Mouse (Mus musculus) intestine, postnatal 0 days (tissue): ENCODE measurements around the gene Papola. TPM values are rescaled to one million over a fixed set of nuclear protein-coding genes. Genes with fewer than 3 reads are reported as not detected.
A peak's percentile ranks its signal among the peaks of the same experiment; 100 is the strongest.

Experiments
- ATAC-seq: fragments of 200-750 bp; cut with Nextera tagmentation; 2 replicates; pipeline ENCODE4 v1.8.0; 2017; ENCODE audit warnings: mild to moderate bottlenecking, moderate TSS enrichment, moderate library complexity
- H3K27ac ChIP-seq: fragments of 300-500 bp; sonication (generic); 2 replicates; pipeline ENCODE4 v1.5.1; 2014; ENCODE audit warnings: mild to moderate bottlenecking, low read depth, low read length, moderate library complexity
- H3K27me3 ChIP-seq: fragments of 300-500 bp; sonication (generic); replicated peaks from 2 replicates; pipeline ENCODE4 v1.6.1; 2014; ENCODE audit warnings: low read length, mixed read lengths; ENCODE audit not compliant: control insufficient read depth, insufficient read depth
- H3K36me3 ChIP-seq: fragments of 300-500 bp; sonication (generic); 2 replicates; pipeline ENCODE4 v1.6.1; 2014; ENCODE audit warnings: mild to moderate bottlenecking, moderate library complexity; ENCODE audit not compliant: control insufficient read depth, insufficient read depth
- H3K4me1 ChIP-seq: fragments of 300-500 bp; sonication (generic); replicated peaks from 2 replicates; pipeline ENCODE4 v1.6.1; 2014; ENCODE audit warnings: antibody characterized with exemption, low read length, mixed read lengths; ENCODE audit not compliant: control insufficient read depth, insufficient read depth
- H3K4me2 ChIP-seq: fragments of 300-500 bp; sonication (generic); replicated peaks from 2 replicates; pipeline ENCODE4 v1.6.1; 2014; ENCODE audit warnings: low read depth, mild to moderate bottlenecking, moderate library complexity
- H3K4me3 ChIP-seq: fragments of 300-500 bp; sonication (generic); 2 replicates; pipeline ENCODE4 v1.5.1; 2014; ENCODE audit warnings: low read depth, low read length
- H3K9ac ChIP-seq: fragments of 300-500 bp; sonication (generic); 2 replicates; pipeline ENCODE4 v1.6.1; 2014; ENCODE audit warnings: mild to moderate bottlenecking, low read depth, low read length
- H3K9me3 ChIP-seq: fragments of 300-500 bp; sonication (generic); 2 replicates; pipeline ENCODE4 v1.6.1; 2016; ENCODE audit warnings: mixed run types; ENCODE audit not compliant: control insufficient read depth
- CTCF ChIP-seq: sonication (generic); IDR thresholded peaks from 2 replicates; pipeline ENCODE4 v1.5.1; 2016; ENCODE audit warnings: low read depth, mild to moderate bottlenecking, control low read depth, antibody characterized with exemption, moderate library complexity
- WGBS: fragments of 180-500 bp; shearing (Covaris S2); extraction: QIAGEN DNeasy Blood & Tissue Kit; methylation state at CpG from one replicate; pipeline ENCODE4 v1.1.7; 2014; 5-methylcytosine and 5-hydroxymethylcytosine counted together
- polyA plus RNA-seq: library from polyadenylated mRNA; unstranded; fragments of >200 nt; fragmentation: Nextera tagmentation; extraction: Ambion mirVana; gene quantifications from 2 replicates; pipeline ENCODE4 v1.2.1, GENCODE M21; 2015

Gene Papola
- polyA plus RNA-seq, 1 experiment from 2014 or later: 101 TPM

DNA sequence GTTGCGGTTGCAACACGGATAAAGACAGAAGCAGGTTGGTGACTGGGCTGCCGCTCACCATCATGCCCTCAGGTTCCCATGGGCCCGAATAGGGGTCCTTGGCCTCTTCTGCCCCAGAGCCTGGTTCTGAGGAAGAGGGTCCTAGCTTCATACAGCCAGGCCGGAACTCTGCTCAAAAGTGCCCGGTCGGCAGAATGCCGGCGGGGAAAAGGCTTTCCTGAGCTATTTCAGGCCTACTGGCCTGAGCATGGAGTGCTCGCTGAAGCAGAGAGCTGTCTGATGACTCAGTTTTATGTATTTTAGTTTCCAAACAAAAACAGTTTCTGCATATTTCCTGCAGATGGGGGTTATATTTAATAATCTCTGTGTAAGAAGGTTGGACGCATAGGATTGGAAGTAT lies 78.9 kb downstream of the Papola start:
- no peaks in the 10 kb centered on the region for H3K4me1 ChIP-seq
- TF ChIP-seq CTCF: no peak

DNA sequence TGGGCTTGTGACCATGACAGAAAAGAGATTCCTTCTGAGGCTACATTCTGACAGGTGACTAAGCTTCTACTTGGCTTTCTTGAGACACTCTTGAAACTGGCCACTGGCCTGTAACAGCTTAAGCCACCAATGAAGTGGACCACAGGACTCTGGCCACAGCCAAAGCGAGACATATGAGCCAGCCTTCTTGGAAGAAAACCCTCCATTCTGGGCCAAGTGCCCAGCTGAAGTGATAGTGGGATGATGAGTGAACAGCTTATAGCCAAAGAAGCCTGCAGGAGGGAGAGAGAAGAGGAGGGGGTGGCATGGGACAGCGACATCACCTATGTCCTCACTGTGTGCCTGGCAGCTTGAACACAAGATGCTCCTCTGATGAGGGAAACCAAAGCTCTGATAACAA lies 83.2 kb downstream of the Papola start:
- Histone ChIP-seq H3K27me3 (no peaks in the 10 kb centered on the region), H3K36me3 (no peaks in the 10 kb centered on the region), H3K4me2 (no peak overlapping the region), H3K9ac (no peak overlapping the region), H3K27ac (no peak overlapping the region), H3K9me3 (no peaks in the 10 kb centered on the region), H3K4me3 (no peak overlapping the region), H3K4me1 (no peaks in the 10 kb centered on the region)
- TF ChIP-seq CTCF: no peak
- no peak for ATAC-seq
- 87% methylated on average over 2 of the region's 2 CpGs for WGBS

More for the DNA sequence above, 78.9 kb downstream of the Papola start:
- Histone ChIP-seq H3K27me3 (no peaks in the 10 kb centered on the region), H3K36me3 (no peaks in the 10 kb centered on the region), H3K9me3 (no peaks in the 10 kb centered on the region), H3K27ac (no peak overlapping the region), H3K9ac (no peak overlapping the region), H3K4me3 (no peak overlapping the region), H3K4me2 (no peak overlapping the region)
- no peak for ATAC-seq
- 89% methylated on average over 11 of the region's 11 CpGs for WGBS

DNA sequence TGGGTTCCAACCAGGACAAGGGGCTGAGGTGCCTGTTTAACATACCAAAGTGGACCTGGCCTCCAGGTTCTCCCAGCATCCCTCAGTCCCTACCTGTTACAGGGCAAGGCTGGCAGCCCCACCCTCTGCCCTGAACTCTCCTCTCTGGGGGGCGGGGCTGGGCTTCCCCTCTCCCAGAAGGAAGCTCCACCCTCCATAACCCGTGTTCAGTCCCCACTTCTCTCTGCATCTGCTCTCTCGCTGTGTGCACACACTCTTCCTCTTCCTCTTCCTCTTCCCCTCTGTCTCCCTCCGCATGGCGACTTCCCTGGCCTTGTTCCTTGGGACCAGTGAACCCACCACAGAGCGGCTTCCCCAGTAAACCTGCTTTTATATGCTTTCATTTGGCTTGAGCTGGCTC lies 84.7 kb downstream of the Papola start:
- H3K36me3 ChIP-seq: no peaks in the 10 kb centered on the region
- no peak overlapping the region for H3K27ac ChIP-seq
- H3K4me2 ChIP-seq: peak overlapping the region; percentile 45
- 25% methylated on average over 6 of the region's 6 CpGs for WGBS
- no peaks in the 10 kb centered on the region for H3K4me1 ChIP-seq
- no peak for TF ChIP-seq CTCF
- H3K27me3 ChIP-seq: no peaks in the 10 kb centered on the region
- ATAC-seq: no peak
- no peak overlapping the region for H3K9ac ChIP-seq
- H3K9me3 ChIP-seq: no peaks in the 10 kb centered on the region
- H3K4me3 ChIP-seq: no peak overlapping the region

DNA sequence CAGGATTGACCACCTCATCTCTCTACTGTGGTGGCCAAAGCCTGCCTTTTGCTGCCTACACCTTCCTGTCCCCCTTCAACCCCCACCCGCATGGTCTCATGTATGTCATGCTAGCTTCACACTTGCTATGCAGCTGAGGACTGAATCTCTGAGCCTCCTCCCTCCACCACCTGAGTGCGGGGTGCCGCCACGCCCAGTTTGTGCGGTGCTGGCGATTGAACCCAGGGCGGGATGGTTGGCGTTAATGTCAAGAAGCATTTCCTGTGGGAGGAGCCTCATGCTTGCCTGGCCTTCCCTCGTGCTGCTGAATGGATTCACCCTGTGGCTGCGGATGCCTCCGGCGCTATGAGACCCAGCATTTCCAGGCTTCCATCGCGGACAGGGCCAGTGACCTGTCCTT lies 85.2 kb downstream of the Papola start:
- Histone ChIP-seq H3K4me1 (no peaks in the 10 kb centered on the region), H3K27ac (no peak overlapping the region), H3K27me3 (no peaks in the 10 kb centered on the region), H3K36me3 (no peaks in the 10 kb centered on the region), H3K4me3 (no peak overlapping the region), H3K4me2 (peak overlapping the region; percentile 45), H3K9me3 (no peaks in the 10 kb centered on the region), H3K9ac (no peak overlapping the region)
- WGBS: 33% methylated on average over 14 of the region's 14 CpGs
- ATAC-seq: no peak; the same call in 1 of the 2 replicates
- no peak for TF ChIP-seq CTCF

DNA sequence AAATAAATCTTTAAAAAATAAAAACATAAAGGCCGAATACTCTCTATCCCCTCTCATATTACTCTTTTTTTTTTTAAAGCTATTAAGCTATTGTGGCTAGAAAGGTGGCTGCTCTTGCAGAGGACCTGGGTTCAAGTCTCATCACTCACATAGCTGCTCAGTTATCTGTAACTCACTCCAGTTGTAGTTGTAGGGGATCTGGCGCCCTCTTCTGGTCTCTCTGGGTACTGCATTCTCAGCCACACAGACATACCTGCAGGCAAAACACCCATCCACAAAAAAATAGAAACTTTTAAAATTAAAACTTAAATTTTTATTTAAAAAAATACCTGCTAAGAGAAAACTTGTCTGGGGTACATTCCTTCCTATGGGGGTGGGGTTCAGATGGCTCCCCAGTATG lies 88.8 kb downstream of the Papola start:
- no peak overlapping the region for H3K9ac ChIP-seq
- TF ChIP-seq CTCF: peak; percentile 60
- ATAC-seq: no peak
- whole genome bisulfite sequencing: 50% methylated on average over 2 of the region's 2 CpGs
- H3K27me3 ChIP-seq: no peaks in the 10 kb centered on the region; the same call in 1 of the 2 replicates
- H3K36me3 ChIP-seq: no peaks in the 10 kb centered on the region
- no peak overlapping the region for H3K4me3 ChIP-seq
- H3K4me2 ChIP-seq: no peak overlapping the region
- H3K27ac ChIP-seq: no peak overlapping the region
- no peaks in the 10 kb centered on the region for H3K9me3 ChIP-seq
- H3K4me1 ChIP-seq: no peaks in the 10 kb centered on the region

DNA sequence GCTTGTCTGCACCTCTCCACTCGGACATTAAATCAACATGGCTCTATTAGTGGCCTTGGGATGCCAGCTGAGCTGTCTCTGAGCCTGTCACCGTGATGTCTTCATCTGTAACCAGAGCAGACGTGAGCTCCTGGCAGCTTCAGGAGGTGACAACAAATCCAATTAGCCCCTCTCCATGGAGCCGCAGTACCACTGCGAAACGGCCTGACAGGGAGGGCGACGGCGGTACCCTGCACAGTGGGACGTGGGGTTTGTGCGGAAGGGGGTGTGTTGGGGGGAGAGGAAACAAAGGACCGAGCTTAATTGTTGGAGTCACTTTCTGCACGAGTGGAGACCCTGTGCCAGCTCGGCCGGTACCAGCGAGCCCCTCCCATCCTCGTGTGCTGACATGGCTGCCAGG lies 90.6 kb downstream of the Papola start:
- no peaks in the 10 kb centered on the region for H3K4me1 ChIP-seq
- 34% methylated on average over 17 of the region's 17 CpGs for whole genome bisulfite sequencing
- H3K9ac ChIP-seq: no peak overlapping the region
- no peak overlapping the region for H3K4me2 ChIP-seq
- no peaks in the 10 kb centered on the region for H3K36me3 ChIP-seq
- H3K27me3 ChIP-seq: no peaks in the 10 kb centered on the region; the same call in 1 of the 2 replicates
- no peak overlapping the region for H3K27ac ChIP-seq
- no peak for TF ChIP-seq CTCF
- ATAC-seq: no peak
- no peaks in the 10 kb centered on the region for H3K9me3 ChIP-seq
- H3K4me3 ChIP-seq: no peak overlapping the region

DNA sequence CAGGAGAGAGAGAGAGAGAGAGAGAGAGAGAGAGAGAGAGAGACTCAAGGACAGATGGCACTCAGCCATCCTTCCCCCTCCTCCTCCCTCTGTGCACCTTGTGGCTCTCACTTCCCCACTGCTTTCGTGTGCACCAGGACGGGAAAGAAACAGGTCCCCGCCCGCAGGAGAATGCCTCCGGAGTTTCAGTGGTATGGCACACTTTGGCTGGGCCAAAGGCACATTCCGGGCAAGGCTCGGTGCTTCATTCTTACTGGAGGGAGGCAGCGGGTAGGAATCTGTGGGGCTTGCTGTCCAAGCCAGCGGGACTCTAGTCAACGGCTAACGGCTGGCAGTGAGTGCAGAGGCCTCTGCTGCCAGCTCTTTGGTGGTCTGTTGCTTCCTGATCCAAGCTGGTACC lies 92.0 kb downstream of the Papola start:
- Histone ChIP-seq H3K4me3 (no peak overlapping the region), H3K27ac (no peak overlapping the region), H3K4me2 (no peak overlapping the region), H3K27me3 (no peaks in the 10 kb centered on the region; the same call in 1 of the 2 replicates), H3K36me3 (no peaks in the 10 kb centered on the region), H3K9me3 (no peaks in the 10 kb centered on the region), H3K4me1 (no peaks in the 10 kb centered on the region), H3K9ac (no peak overlapping the region)
- 62% methylated on average over 11 of the region's 11 CpGs for WGBS
- no peak for ATAC-seq
- TF ChIP-seq CTCF: no peak
